Mouse (Mus musculus) kidney, postnatal 0 days (tissue): ENCODE data around the gene Atp8b2. TPM values are rescaled to one million over a fixed set of nuclear protein-coding genes. Genes with fewer than 3 reads are reported as not detected.

ENCODE experiments used
- ATAC-seq: fragments of 200-750 bp; cut with Nextera tagmentation; replicated peaks from 2 replicates; pipeline ENCODE4 v1.8.0; 2017; ENCODE audit warnings: low read depth, moderate number of reproducible peaks, moderate TSS enrichment, moderate library complexity; ENCODE audit not compliant: low FRiP score
- DNase-seq: peaks from one replicate; pipeline ENCODE4 v3.0.0-alpha.2; 2016; ENCODE audit warnings: low spot score
- H3K27ac ChIP-seq: fragments of 300-500 bp; sonication (generic); 2 replicates; pipeline ENCODE4 v1.5.1; 2014; ENCODE audit warnings: mild to moderate bottlenecking
- H3K27me3 ChIP-seq: fragments of 300-500 bp; sonication (generic); 2 replicates; pipeline ENCODE4 v1.6.1; 2014; ENCODE audit warnings: low read length, mixed read lengths; ENCODE audit not compliant: insufficient read depth
- H3K36me3 ChIP-seq: fragments of 300-500 bp; sonication (generic); 2 replicates; pipeline ENCODE4 v1.6.1; 2014; ENCODE audit warnings: low read length, mixed read lengths; ENCODE audit not compliant: insufficient read depth
- H3K4me1 ChIP-seq: fragments of 300-500 bp; sonication (generic); replicated peaks from 2 replicates; pipeline ENCODE4 v1.6.1; 2014; ENCODE audit warnings: antibody characterized with exemption, low read length, mixed read lengths; ENCODE audit not compliant: insufficient read depth
- H3K4me2 ChIP-seq: fragments of 300-500 bp; sonication (generic); 2 replicates; pipeline ENCODE4 v1.6.1; 2014; ENCODE audit warnings: mild to moderate bottlenecking, low read length, moderate library complexity, mixed read lengths
- H3K4me3 ChIP-seq: fragments of 300-500 bp; sonication (generic); replicated peaks from 2 replicates; pipeline ENCODE4 v1.5.1; 2014; ENCODE audit warnings: low read depth, low read length
- H3K9ac ChIP-seq: fragments of 300-500 bp; sonication (generic); 2 replicates; pipeline ENCODE4 v1.6.1; 2014; ENCODE audit warnings: low read depth, low read length
- H3K9me3 ChIP-seq: fragments of 300-500 bp; sonication (generic); replicated peaks from 2 replicates; pipeline ENCODE4 v1.6.1; 2016; ENCODE audit warnings: low read length, inconsistent platforms, mixed read lengths
- CTCF ChIP-seq: IDR thresholded peaks from 2 replicates; pipeline ENCODE4 v1.5.1; 2016; ENCODE audit warnings: antibody characterized with exemption, low read depth, mild to moderate bottlenecking, moderate library complexity
- WGBS: fragments of 180-500 bp; shearing (Covaris S2); extraction: QIAGEN DNeasy Blood & Tissue Kit; methylation state at CpG from one replicate; pipeline ENCODE4 v1.1.7; 2014; 5-methylcytosine and 5-hydroxymethylcytosine counted together
- polyA plus RNA-seq: library from polyadenylated mRNA; unstranded; fragments of >200 nt; fragmentation: Nextera tagmentation; extraction: Ambion mirVana; gene quantifications from 2 replicates; pipeline ENCODE4 v1.2.1, GENCODE M21; 2015

Atp8b2 gene
- polyA plus RNA-seq, 1 experiment from 2014 or later, result 6.9 TPM

DNA sequence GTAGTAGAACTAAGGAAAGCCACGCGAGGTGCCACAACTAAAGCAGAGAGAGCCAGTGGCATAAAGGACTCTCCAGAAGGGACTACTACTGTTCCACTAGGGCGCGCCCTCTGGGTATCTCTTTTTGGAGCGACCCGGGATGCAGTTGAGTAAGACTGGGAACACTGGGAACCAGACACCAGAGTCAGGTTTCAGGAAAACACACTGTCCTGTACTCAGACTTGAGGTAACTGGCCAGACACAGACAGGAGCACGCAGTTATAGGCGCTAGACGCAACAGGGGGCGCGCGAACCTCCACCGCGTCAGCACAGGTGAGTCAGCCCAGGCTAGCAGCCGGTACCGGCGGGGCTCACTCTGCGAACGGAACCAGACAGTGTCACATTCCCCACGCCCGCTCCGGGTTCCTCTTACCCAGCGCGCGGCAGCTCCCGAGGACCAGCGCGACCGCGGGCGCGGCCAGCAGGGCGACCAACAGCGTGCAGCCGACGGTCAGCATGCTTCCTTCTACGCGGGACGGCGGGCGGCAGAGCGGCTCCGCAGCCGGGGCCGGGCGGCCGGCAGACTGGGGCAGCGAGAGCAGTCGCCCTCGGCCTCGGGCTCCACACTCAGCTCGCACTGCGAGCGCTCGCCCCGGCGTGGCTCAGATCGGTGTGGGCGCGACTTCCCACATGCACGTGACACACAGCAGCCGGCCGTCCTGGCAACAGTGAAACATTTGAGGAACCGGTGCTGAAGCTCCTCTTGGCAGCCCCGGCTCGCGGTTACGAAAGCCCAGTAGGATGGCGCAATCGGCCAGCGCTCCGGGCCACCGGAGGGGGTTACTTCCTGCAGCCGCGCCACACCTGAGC lies 50.5 kb downstream of the Atp8b2 start, which contains the start of gene Il6ra:
TSS of gene Il6ra (minus strand) at position 654 of the 849 bp plus-strand sequence.
- peak; percentile 9; the same call in 1 of the 2 replicates for TF ChIP-seq CTCF
- ATAC-seq (peak; percentile 85), DNase-seq (peak; percentile 79)
- Histone ChIP-seq H3K27ac (peak within 1 kb of the TSS; percentile 47; the same call in 1 of the 2 replicates), H3K9ac (peak within 1 kb of the TSS; percentile 51), H3K4me3 (peak within 1 kb of the TSS; percentile 43), H3K9me3 (no peaks in the 10 kb centered on the region), H3K36me3 (no peaks in the 10 kb centered on the region), H3K4me2 (peak within 1 kb of the TSS; percentile 77), H3K4me1 (0 out of 2 replicates have a peak, but pooled peaks cover 3% of the 10 kb centered on the region), H3K27me3 (no peaks in the 10 kb centered on the region)
- WGBS, result under 1% methylated on average over 73 of the region's 75 CpGs

DNA sequence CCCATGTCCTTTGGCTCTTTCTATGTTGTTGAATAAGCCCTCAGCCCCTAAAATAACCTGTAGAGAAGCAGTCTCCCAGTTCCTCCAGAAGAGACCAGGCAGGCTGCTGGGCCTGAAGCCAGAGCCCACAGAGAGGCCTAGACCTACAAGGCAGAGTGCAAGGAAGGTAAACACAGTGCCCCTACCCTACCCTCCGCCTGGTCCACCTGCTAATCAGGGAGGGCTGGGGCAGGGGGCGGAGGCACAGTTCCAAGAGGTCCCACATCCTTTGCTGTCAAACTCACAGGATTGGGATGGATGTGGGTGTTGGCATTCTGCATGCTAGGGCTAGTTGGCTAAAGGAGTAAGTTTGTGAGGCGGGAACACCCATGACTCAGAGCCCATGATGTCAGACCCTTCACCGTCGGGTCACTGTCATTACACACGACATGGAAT lies 51.2 kb downstream of the Atp8b2 start:
- Histone ChIP-seq H3K27me3 (no peaks in the 10 kb centered on the region), H3K27ac (no peak overlapping the region), H3K36me3 (no peaks in the 10 kb centered on the region), H3K9ac (no peak overlapping the region), H3K9me3 (no peaks in the 10 kb centered on the region), H3K4me2 (no peak overlapping the region), H3K4me3 (no peak overlapping the region), H3K4me1 (0 out of 2 replicates have a peak, but pooled peaks cover 3% of the 10 kb centered on the region)
- DNase-seq, result no peak
- WGBS, result 38% methylated on average over 6 of the region's 6 CpGs
- TF ChIP-seq CTCF, result no peak
- no peak for ATAC-seq

- 84% methylated on average over 3 of the region's 3 CpGs for WGBS
- DNase-seq (no peak), ATAC-seq (no peak)
- H3K27me3 ChIP-seq, result no peaks in the 10 kb centered on the region
- H3K4me1 ChIP-seq, result 0 out of 2 replicates have a peak, but pooled peaks cover 3% of the 10 kb centered on the region
- no peak overlapping the region for H3K9ac ChIP-seq
- H3K27ac ChIP-seq, result no peak overlapping the region
- H3K4me3 ChIP-seq, result no peak overlapping the region
- no peaks in the 10 kb centered on the region for H3K36me3 ChIP-seq
- no peaks in the 10 kb centered on the region for H3K9me3 ChIP-seq
- no peak for TF ChIP-seq CTCF
- H3K4me2 ChIP-seq, result no peak overlapping the region
Observed at GRCm38 (mm10) chr3:89911207-89911606, 52.1 kb downstream of the Atp8b2 start.

DNA sequence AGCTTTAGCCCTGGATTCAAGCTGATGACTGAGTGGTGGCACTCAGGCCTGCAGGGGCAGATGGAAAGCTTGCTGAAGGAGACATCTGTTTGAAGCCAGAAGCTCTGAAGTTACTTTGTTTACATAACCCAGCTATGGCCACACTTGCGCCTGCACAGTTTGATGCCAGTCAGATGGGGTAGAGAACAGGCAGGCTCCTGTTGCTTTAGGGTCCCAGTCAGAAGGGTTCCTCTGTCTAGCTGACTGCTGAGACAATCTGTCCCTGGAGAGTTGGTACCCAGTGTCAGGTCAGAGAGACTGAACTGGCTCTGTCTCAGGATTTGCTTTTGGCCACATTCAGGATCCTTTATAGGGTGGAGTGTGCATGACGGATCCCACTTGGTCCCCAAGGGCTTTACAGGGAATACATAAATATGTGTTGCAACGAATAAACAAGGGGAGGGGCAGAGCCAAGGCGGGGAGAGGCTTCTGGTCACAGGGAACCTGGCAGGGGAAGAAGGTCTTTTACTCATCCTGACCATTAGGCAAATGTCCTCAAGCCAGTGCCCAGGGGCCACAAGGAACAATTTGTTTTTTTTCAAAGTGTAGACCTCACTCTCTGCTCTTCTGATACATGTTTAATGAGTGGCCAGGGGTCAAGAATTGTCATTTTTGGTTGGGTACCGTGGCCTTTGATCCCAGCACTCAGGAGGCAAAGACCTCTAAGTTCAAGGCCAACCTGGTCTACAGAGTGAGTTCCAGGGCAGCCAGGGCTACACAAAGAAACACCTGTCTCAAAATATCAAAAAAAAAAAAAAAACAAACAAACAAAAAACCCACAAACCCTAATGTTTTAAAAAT lies 53.4 kb downstream of the Atp8b2 start:
- no peak overlapping the region for H3K4me3 ChIP-seq
- H3K9ac ChIP-seq, result no peak overlapping the region
- no peaks in the 10 kb centered on the region for H3K36me3 ChIP-seq
- no peak for TF ChIP-seq CTCF
- H3K27ac ChIP-seq, result no peak overlapping the region
- ATAC-seq (no peak), DNase-seq (no peak)
- H3K4me2 ChIP-seq, result no peak overlapping the region
- WGBS, result 60% methylated on average over 5 of the region's 5 CpGs
- H3K4me1 ChIP-seq, result 0 out of 2 replicates have a peak, but pooled peaks cover 3% of the 10 kb centered on the region
- no peaks in the 10 kb centered on the region for H3K27me3 ChIP-seq
- H3K9me3 ChIP-seq, result no peaks in the 10 kb centered on the region

DNA sequence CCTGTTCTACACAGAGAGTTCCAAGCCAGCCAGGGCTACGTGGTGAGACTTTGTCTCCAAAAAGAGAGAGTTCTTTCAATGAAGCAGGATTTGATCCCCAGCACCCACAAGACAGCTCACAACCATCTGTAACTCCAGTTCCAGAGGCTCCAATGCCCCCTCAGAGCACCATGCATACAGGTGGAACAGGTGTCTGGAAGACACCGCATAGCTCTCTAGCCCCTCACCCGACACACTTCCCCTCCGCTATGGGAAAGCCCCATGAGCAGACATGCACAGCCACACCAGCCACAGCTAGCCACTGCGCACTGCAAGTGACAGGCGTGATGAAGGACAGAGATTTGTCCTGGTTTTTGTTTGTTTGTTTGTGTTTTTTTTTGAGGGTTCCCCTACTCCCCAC lies 54.5 kb downstream of the Atp8b2 start:
- Histone ChIP-seq H3K4me3 (no peak overlapping the region), H3K27me3 (no peaks in the 10 kb centered on the region), H3K36me3 (no peaks in the 10 kb centered on the region), H3K4me1 (0 out of 2 replicates have a peak, but pooled peaks cover 3% of the 10 kb centered on the region), H3K4me2 (no peak overlapping the region), H3K9ac (no peak overlapping the region), H3K27ac (no peak overlapping the region), H3K9me3 (no peaks in the 10 kb centered on the region)
- WGBS, result 84% methylated on average over 6 of the region's 6 CpGs
- no peak for TF ChIP-seq CTCF
- ATAC-seq (no peak), DNase-seq (no peak)

DNA sequence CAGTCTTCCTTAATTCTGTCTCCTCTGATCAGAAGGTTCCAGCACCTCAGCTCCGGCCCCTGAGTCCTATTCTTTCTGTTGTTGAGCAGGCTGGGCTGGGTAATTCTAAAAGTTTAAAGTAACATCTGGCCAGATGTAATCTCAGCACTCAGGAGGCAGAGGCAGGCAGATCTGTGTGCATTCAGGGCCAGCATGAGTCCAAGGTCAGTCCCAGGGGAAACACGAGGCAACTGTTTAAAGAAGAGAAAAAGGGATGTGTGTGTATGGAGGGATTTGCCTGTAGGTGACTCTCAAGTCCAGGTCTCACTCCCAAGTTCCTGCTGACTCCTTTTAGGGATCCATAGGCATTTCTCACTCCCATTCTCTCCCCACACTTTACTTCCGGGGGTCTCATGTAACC lies 55.5 kb downstream of the Atp8b2 start:
- no peak overlapping the region for H3K4me3 ChIP-seq
- 83% methylated on average over 3 of the region's 3 CpGs for WGBS
- DNase-seq, result no peak

More for the DNA sequence above, 55.5 kb downstream of the Atp8b2 start:
- ATAC-seq, result no peak
- Histone ChIP-seq H3K4me2 (no peak overlapping the region), H3K27ac (no peak overlapping the region), H3K9me3 (no peaks in the 10 kb centered on the region), H3K27me3 (no peaks in the 10 kb centered on the region), H3K4me1 (no peaks in the 10 kb centered on the region), H3K9ac (no peak overlapping the region), H3K36me3 (no peaks in the 10 kb centered on the region)
- TF ChIP-seq CTCF, result no peak
